Mouse (Mus musculus): Measurements from ENCODE around the gene Tnpo1.

- no peak for TF ChIP-seq CTCF (IDR thresholded peaks at IDR 0.05; ENCODE audit: extremely low read depth, insufficient read depth, insufficient read length, insufficient replicate concordance)
- TF ChIP-seq POLR2A (IDR thresholded peaks at IDR 0.05; ENCODE audit: low read depth, low read length), result no peak
These were observed 12.0 kb downstream of the Tnpo1 start for GRCm38 (mm10) chr13:98914010-98914843.
